Mouse (Mus musculus): Measurements from ENCODE around the gene Dusp5. TPM values are rescaled to one million over a fixed set of nuclear protein-coding genes. Genes with fewer than 3 reads are reported as not detected.
"Not testable (repeated sequence)": the region's sequence is repeated elsewhere in the genome, so short reads cannot be mapped to it uniquely, and the experiment has no call there.

The Dusp5 gene
- polyA plus RNA-seq, 1 experiment, result 22.5 TPM

DNA sequence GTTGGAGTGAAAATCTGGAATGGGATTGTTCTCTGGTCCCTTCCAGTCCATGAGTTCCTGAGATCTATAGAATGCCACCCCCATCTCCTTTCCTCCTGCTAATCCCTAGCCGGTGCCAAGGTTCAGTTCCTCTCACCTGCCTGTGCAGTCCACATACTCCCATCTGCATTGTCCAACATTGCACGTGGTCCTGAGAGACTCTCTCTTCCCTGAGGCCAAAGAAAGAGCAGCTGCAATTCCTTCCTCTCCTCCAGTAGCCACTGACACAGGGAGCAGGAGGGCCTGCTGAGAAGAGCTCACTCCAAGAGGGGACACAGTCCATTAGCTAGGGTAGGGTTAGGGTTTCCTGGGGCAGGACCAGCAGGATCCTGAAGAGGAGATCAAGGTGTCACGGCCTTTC, 31.0 kb upstream of the Dusp5 start:
- no peaks in the 10 kb centered on the region for H3K79me3 ChIP-seq (ENCODE audit: low read depth)
- H3K79me2 ChIP-seq (ENCODE audit: control insufficient read depth, insufficient read depth), result no peaks in the 10 kb centered on the region
- H3K27me3 ChIP-seq (ENCODE audit: control insufficient read depth, insufficient read depth, insufficient read length), result no peaks in the 10 kb centered on the region
- no peaks in the 10 kb centered on the region for H3K36me3 ChIP-seq (ENCODE audit: control insufficient read depth, insufficient read depth)
- no peak overlapping the region for H3K4me3 ChIP-seq (ENCODE audit: insufficient read depth, poor library complexity, severe bottlenecking)
- H3ac ChIP-seq (ENCODE audit: control insufficient read depth, insufficient read length, low read depth), result no peak overlapping the region
- TF ChIP-seq CTCF (IDR thresholded peaks at IDR 0.05; ENCODE audit: control insufficient read depth, insufficient read depth, insufficient read length) (no peak), CEBPB (IDR thresholded peaks at IDR 0.05; ENCODE audit: low read depth) (no peak), MAX (IDR thresholded peaks at IDR 0.05) (no peak), FOSL1 (IDR thresholded peaks at IDR 0.05; ENCODE audit: insufficient read depth, low read length, poor library complexity, severe bottlenecking) (no peak), MYOG (IDR thresholded peaks at IDR 0.05; ENCODE audit: control insufficient read depth, extremely low read depth, insufficient read length) (no peak), MYOD1 (IDR thresholded peaks at IDR 0.05; ENCODE audit: control insufficient read depth, insufficient read length, low read depth) (no peak)

DNA sequence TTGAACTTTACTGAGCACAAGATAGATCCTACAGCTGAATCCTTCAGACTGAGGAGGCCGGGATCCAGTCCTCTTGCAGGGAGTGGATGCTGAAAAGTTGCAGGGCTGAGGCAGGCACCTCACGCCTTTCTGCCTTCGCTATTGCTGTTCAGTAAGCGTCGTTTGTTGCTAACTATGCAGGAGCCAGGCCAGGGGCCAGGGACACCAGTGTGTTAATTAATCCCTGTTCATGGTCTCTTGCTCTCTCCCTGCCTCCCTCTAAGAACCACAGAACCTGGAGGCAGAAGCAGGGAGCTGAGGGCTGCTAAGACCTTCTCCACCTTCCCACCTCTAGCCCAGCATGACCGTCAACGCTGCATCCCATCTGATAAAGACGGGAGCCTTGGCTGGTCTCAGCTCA, 29.9 kb upstream of the Dusp5 start:
- no peaks in the 10 kb centered on the region for H3K79me2 ChIP-seq (ENCODE audit: control insufficient read depth, insufficient read depth)
- H3K4me3 ChIP-seq (ENCODE audit: insufficient read depth, poor library complexity, severe bottlenecking), result no peak overlapping the region
- no peak overlapping the region for H3ac ChIP-seq (ENCODE audit: control insufficient read depth, insufficient read length, low read depth)
- H3K27me3 ChIP-seq (ENCODE audit: control insufficient read depth, insufficient read depth, insufficient read length), result no peaks in the 10 kb centered on the region
- H3K79me3 ChIP-seq (ENCODE audit: low read depth), result no peaks in the 10 kb centered on the region
- no peaks in the 10 kb centered on the region for H3K36me3 ChIP-seq (ENCODE audit: control insufficient read depth, insufficient read depth)
- no peak for TF ChIP-seq MYOG (IDR thresholded peaks at IDR 0.05; ENCODE audit: control insufficient read depth, extremely low read depth, insufficient read length)
- no peak for TF ChIP-seq USF1 (IDR thresholded peaks at IDR 0.05; ENCODE audit: low read depth)
- TF ChIP-seq FOSL1 (IDR thresholded peaks at IDR 0.05; ENCODE audit: insufficient read depth, low read length, poor library complexity, severe bottlenecking), result no peak
- no peak for TF ChIP-seq MAX (IDR thresholded peaks at IDR 0.05)
- TF ChIP-seq CTCF (IDR thresholded peaks at IDR 0.05; ENCODE audit: control insufficient read depth, insufficient read depth, insufficient read length), result no peak

DNA sequence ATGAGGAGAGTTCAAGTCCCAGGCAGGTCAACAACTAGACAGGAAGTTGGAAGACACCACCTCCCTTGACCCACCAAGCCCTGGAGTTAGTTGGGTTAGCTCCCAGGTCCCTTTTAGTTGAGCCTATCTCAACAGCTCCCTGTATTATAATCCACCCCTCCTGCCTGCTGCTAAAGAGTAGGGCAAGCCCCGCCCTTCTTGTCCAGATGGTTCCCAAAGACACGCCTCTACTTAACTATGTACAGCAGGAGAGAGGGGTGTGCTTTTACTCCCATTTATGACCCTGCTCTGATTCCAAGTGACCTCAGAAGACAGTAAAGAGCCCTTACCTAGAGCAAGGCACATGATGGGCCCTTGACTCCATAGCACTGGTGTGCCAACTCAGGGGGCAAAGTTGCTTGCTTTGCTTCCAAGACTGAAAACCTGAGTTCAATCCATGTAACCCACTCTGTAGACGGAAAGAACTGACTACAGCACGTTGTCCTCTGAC, 29.4 kb upstream of the Dusp5 start:
- no peaks in the 10 kb centered on the region for H3K79me3 ChIP-seq (ENCODE audit: low read depth)

DNA sequence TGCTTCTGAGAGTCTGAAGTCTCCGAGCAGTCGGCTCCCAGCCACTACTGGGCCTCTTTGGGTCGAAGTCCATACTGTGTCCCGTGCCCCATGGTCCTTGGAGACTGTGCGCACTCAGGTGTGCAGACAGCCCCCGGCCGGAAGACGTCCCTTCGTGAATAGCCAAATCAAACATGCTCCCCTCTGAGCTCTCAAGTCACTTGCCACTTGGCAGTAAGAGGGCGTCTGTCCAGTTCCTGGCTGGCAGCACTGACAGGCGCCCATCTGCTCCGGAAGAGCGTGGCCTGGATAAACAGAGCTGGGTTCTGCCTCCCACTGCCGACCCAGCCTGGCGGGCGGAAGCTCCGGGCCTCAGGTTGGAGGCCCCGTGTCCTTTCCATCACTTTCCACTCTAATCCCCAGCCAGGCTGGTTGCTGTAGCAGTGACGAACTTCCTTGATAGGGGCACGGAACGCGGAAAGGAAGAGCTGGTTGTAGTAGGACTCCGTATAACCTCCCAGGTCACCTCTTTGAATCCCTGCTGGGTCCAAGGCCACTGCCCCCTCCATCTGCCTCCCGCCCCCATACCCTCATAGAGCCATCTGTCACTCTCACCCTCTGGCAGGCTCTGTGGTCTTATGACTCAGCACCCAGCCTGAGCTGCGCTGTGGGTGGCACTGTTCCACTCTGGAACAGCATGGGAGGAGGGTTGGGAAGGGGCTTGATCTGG, 28.5 kb upstream of the Dusp5 start:
- no peaks in the 10 kb centered on the region for H3K79me3 ChIP-seq (ENCODE audit: low read depth)
- H3K36me3 ChIP-seq (ENCODE audit: control insufficient read depth, insufficient read depth), result no peaks in the 10 kb centered on the region
- no peaks in the 10 kb centered on the region for H3K27me3 ChIP-seq (ENCODE audit: control insufficient read depth, insufficient read depth, insufficient read length)
- H3ac ChIP-seq (ENCODE audit: control insufficient read depth, insufficient read length, low read depth), result no peak overlapping the region
- H3K79me2 ChIP-seq (ENCODE audit: control insufficient read depth, insufficient read depth), result no peaks in the 10 kb centered on the region
- no peak for TF ChIP-seq CTCF (IDR thresholded peaks at IDR 0.05; ENCODE audit: control insufficient read depth, insufficient read depth, insufficient read length)
- TF ChIP-seq MYOD1 (IDR thresholded peaks at IDR 0.05; ENCODE audit: control insufficient read depth, insufficient read length, low read depth), result peak; percentile 64
- H3K4me3 ChIP-seq (ENCODE audit: insufficient read depth, poor library complexity, severe bottlenecking), result no peak overlapping the region

More for the DNA sequence above, 29.4 kb upstream of the Dusp5 start:
- H3K4me3 ChIP-seq (ENCODE audit: insufficient read depth, poor library complexity, severe bottlenecking), result no peak overlapping the region
- no peaks in the 10 kb centered on the region for H3K79me2 ChIP-seq (ENCODE audit: control insufficient read depth, insufficient read depth)
- H3ac ChIP-seq (ENCODE audit: control insufficient read depth, insufficient read length, low read depth), result no peak overlapping the region
- no peaks in the 10 kb centered on the region for H3K36me3 ChIP-seq (ENCODE audit: control insufficient read depth, insufficient read depth)
- TF ChIP-seq MYOG (IDR thresholded peaks at IDR 0.05; ENCODE audit: control insufficient read depth, extremely low read depth, insufficient read length), result no peak
- TF ChIP-seq MYOD1 (IDR thresholded peaks at IDR 0.05; ENCODE audit: control insufficient read depth, insufficient read length, low read depth), result no peak
- no peak for TF ChIP-seq CTCF (IDR thresholded peaks at IDR 0.05; ENCODE audit: control insufficient read depth, insufficient read depth, insufficient read length)
- no peak for TF ChIP-seq MAX (IDR thresholded peaks at IDR 0.05)
- no peaks in the 10 kb centered on the region for H3K27me3 ChIP-seq (ENCODE audit: control insufficient read depth, insufficient read depth, insufficient read length)

DNA sequence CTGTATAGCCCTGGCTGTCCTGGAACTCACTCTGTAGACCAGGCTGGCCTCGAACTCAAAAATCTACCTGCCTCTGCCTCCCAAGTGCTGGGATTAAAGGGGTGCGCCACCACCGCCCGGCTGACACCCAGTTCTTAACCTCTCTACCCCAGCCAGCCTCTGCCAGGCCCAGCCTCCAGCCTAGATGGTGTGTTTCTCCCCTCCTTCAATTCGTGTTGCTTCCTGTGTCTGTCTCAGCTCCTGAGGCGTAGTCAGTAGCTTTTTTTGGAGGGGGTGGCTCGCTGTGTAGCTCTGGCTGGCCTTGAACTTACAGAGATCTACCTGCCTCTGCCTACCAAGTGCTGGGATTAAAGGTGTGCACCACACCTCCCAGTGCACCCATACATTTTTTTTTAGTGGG, 27.7 kb upstream of the Dusp5 start:
- H3K36me3 ChIP-seq (ENCODE audit: control insufficient read depth, insufficient read depth); H3ac ChIP-seq (ENCODE audit: control insufficient read depth, insufficient read length, low read depth); H3K4me3 ChIP-seq (ENCODE audit: insufficient read depth, poor library complexity, severe bottlenecking); H3K79me3 ChIP-seq (ENCODE audit: low read depth); H3K79me2 ChIP-seq (ENCODE audit: control insufficient read depth, insufficient read depth); H3K27me3 ChIP-seq (ENCODE audit: control insufficient read depth, insufficient read depth, insufficient read length): not testable (repeated sequence)

DNA sequence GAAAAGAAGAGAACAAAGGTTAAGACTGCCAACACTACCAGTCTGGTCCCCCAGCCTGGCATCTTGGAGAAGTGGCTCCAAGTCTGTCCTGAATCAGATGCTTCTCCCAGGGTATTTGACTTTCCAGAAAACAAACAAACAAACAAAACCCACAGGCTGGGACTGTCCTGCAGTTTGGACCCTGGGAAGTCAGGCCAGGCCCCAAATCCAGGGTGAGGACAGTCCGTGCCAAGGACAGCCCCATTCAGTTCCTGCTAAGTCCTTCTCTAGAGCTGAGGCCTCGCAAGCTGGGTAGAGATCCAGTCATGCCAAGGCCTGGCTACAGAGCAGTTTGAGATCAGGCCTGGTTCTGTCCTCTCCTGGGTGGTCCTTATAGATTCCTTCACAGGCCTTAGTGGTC, 27.1 kb upstream of the Dusp5 start:
- Histone ChIP-seq H3K4me3 (ENCODE audit: insufficient read depth, poor library complexity, severe bottlenecking) (no peak overlapping the region), H3K36me3 (ENCODE audit: control insufficient read depth, insufficient read depth) (no peaks in the 10 kb centered on the region), H3K27me3 (ENCODE audit: control insufficient read depth, insufficient read depth, insufficient read length) (no peaks in the 10 kb centered on the region), H3ac (ENCODE audit: control insufficient read depth, insufficient read length, low read depth) (no peak overlapping the region), H3K79me3 (ENCODE audit: low read depth) (no peaks in the 10 kb centered on the region), H3K79me2 (ENCODE audit: control insufficient read depth, insufficient read depth) (no peaks in the 10 kb centered on the region)
- TF ChIP-seq CEBPB (IDR thresholded peaks at IDR 0.05; ENCODE audit: low read depth) (no peak), MYOD1 (IDR thresholded peaks at IDR 0.05; ENCODE audit: control insufficient read depth, insufficient read length, low read depth) (no peak), CTCF (IDR thresholded peaks at IDR 0.05; ENCODE audit: control insufficient read depth, insufficient read depth, insufficient read length) (no peak), FOSL1 (IDR thresholded peaks at IDR 0.05; ENCODE audit: insufficient read depth, low read length, poor library complexity, severe bottlenecking) (no peak), MAX (IDR thresholded peaks at IDR 0.05) (no peak), USF1 (IDR thresholded peaks at IDR 0.05; ENCODE audit: low read depth) (no peak), MYOG (IDR thresholded peaks at IDR 0.05; ENCODE audit: control insufficient read depth, extremely low read depth, insufficient read length) (no peak)
